Mouse (Mus musculus) ES-Bruce4 (cell line): Measurements from ENCODE around the gene Plac1.

Experiments
- CTCF ChIP-seq: IDR thresholded peaks from one replicate; pipeline ENCODE4 v1.8.1; 2011; ENCODE audit warnings: low read depth, low read length
- EP300 ChIP-seq: IDR thresholded peaks from 2 replicates; pipeline ENCODE4 v1.6.1; 2011; ENCODE audit warnings: low read depth, low read length; ENCODE audit not compliant: insufficient read depth
- POLR2A ChIP-seq: IDR thresholded peaks from one replicate; pipeline ENCODE4 v1.8.1; 2011; ENCODE audit warnings: low read length; ENCODE audit not compliant: insufficient read depth

- TF ChIP-seq CTCF (no peak), EP300 (no peak), POLR2A (no peak)
Observed at GRCm38 (mm10) chrX:53093381-53093780, 146.5 kb downstream of the Plac1 start.
